Mouse (Mus musculus) right cerebral cortex, postnatal 4 days (tissue): ENCODE data around the gene Pitx1.

Experiments
- DNase-seq: peaks from one replicate; pipeline ENCODE4 v3.0.0-alpha.2; 2022

The Pitx1 gene

GRCm38 (mm10) chr13:55836142-55836625, at the start of gene Pitx1:
Gene Pitx1 (minus strand): TSS chr13:55836192.
- no peak for DNase-seq

- DNase-seq: no peak
These were observed 45.6 kb upstream of the Pitx1 start for GRCm38 (mm10) chr13:55881431-55882202.

GRCm38 (mm10) chr13:55878353-55878752, 42.4 kb upstream of the Pitx1 start:
- no peak for DNase-seq

GRCm38 (mm10) chr13:55871410-55871809, 35.4 kb upstream of the Pitx1 start:
- no peak for DNase-seq

- DNase-seq: no peak
These were observed 34.0 kb upstream of the Pitx1 start for GRCm38 (mm10) chr13:55870001-55870400.

GRCm38 (mm10) chr13:55867540-55868103, 31.6 kb upstream of the Pitx1 start:
- no peak for DNase-seq

GRCm38 (mm10) chr13:55860483-55860882, 24.5 kb upstream of the Pitx1 start:
- DNase-seq: no peak

- DNase-seq: no peak
These were observed 22.5 kb upstream of the Pitx1 start for GRCm38 (mm10) chr13:55858463-55858862.

- no peak for DNase-seq
These were observed 19.8 kb upstream of the Pitx1 start for GRCm38 (mm10) chr13:55855793-55856192.

GRCm38 (mm10) chr13:55852205-55852604, 16.2 kb upstream of the Pitx1 start:
- DNase-seq: no peak

- no peak for DNase-seq
These were observed 14.7 kb upstream of the Pitx1 start for GRCm38 (mm10) chr13:55850726-55851125.

- no peak for DNase-seq
These were observed 12.7 kb upstream of the Pitx1 start for GRCm38 (mm10) chr13:55848604-55849190.

GRCm38 (mm10) chr13:55847805-55848204, 11.8 kb upstream of the Pitx1 start:
- no peak for DNase-seq

- no peak for DNase-seq
These were observed 7.7 kb upstream of the Pitx1 start for GRCm38 (mm10) chr13:55843700-55844099.

- no peak for DNase-seq
These were observed 4.2 kb upstream of the Pitx1 start for GRCm38 (mm10) chr13:55840223-55840622.

GRCm38 (mm10) chr13:55836786-55837780, 1.1 kb upstream of the Pitx1 start:
- no peak for DNase-seq

- peak; percentile 19 for DNase-seq
These were observed 369 bp downstream of the Pitx1 start for GRCm38 (mm10) chr13:55835548-55836097.

GRCm38 (mm10) chr13:55834667-55835066, 1.3 kb downstream of the Pitx1 start:
- no peak for DNase-seq

- no peak for DNase-seq
These were observed 2.1 kb downstream of the Pitx1 start for GRCm38 (mm10) chr13:55833921-55834320.

- DNase-seq: no peak
These were observed 3.4 kb downstream of the Pitx1 start for GRCm38 (mm10) chr13:55832602-55833001.

- DNase-seq: no peak
These were observed 4.3 kb downstream of the Pitx1 start for GRCm38 (mm10) chr13:55831722-55832160.
